Mouse (Mus musculus): ENCODE results near the gene Shisa5.

DNA sequence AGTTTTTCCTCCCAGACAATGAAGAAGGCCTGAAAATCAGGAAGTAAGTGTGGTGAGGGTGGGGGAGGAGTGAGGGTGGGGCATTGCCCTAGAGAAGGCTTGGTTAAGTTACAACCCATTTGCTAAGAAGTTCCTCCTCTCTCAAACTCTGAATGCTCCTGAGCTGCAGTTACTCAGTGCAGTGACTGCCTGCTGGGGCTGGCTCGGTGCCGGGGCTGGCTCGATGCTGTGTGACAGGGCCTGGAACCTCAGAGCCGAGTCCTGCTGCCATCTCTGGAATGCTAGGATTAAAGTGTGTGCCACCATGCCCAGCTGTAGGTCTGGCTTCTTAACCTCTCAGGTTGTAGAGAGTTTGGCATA, 39.2 kb upstream of the Shisa5 start:
- TF ChIP-seq CTCF (IDR thresholded peaks at IDR 0.05; ENCODE audit: insufficient read depth, low read depth, low read length) (no peak), POLR2A (IDR thresholded peaks at IDR 0.05; ENCODE audit: insufficient read depth, low read depth, low read length) (no peak)

Data from olfactory bulb, adult 2 months (tissue).